Mouse (Mus musculus) small intestine, adult 2 months (tissue): ENCODE measurements around the gene Fanci. TPM values are rescaled to one million over a fixed set of nuclear protein-coding genes. Genes with fewer than 3 reads are reported as not detected.

Experiments used
- H3K27ac ChIP-seq: fragments of 200-500 bp; 2 replicates; pipeline ENCODE4 v1.5.1; 2012; ENCODE audit warnings: low read depth, low read length, control low read depth, inconsistent platforms; ENCODE audit not compliant: insufficient read depth
- H3K27me3 ChIP-seq: fragments of 200-500 bp; 2 replicates; pipeline ENCODE4 v1.6.1; 2012; ENCODE audit warnings: mild to moderate bottlenecking, moderate library complexity, low read length, inconsistent platforms; ENCODE audit not compliant: control insufficient read depth, insufficient read depth
- H3K36me3 ChIP-seq: fragments of 200-500 bp; 2 replicates; pipeline ENCODE4 v1.6.1; 2012; ENCODE audit warnings: mild to moderate bottlenecking, low read length, control low read depth, inconsistent platforms; ENCODE audit not compliant: control insufficient read depth, insufficient read depth
- H3K4me1 ChIP-seq: fragments of 200-500 bp; 2 replicates; pipeline ENCODE4 v1.6.1; 2012; ENCODE audit warnings: low read length, inconsistent platforms, mixed read lengths; ENCODE audit not compliant: control insufficient read depth, insufficient read depth, insufficient read length
- H3K4me3 ChIP-seq: fragments of 200-500 bp; 2 replicates; pipeline ENCODE4 v1.5.1; 2012; ENCODE audit warnings: low read depth, mild to moderate bottlenecking, control low read depth, inconsistent platforms, low read length, moderate library complexity
- CTCF ChIP-seq: fragments of 200-500 bp; IDR thresholded peaks from 2 replicates; pipeline ENCODE4 v1.5.1; 2012; ENCODE audit warnings: low read depth, mild to moderate bottlenecking, control low read depth, inconsistent platforms, low read length, moderate library complexity, mixed read lengths; ENCODE audit not compliant: insufficient replicate concordance, insufficient read length; ENCODE audit errors: extremely low read depth
- POLR2A ChIP-seq: fragments of 200-500 bp; IDR thresholded peaks from 2 replicates; pipeline ENCODE4 v1.6.1; 2012; ENCODE audit warnings: low read depth, mild to moderate bottlenecking, control low read depth, inconsistent platforms, low read length, moderate library complexity
- WGBS: fragments of 180-500 bp; shearing (Covaris S2); methylation state at CpG from one replicate; pipeline ENCODE4 v1.1.7; 2018; 5-methylcytosine and 5-hydroxymethylcytosine counted together
- polyA plus RNA-seq: library from polyadenylated mRNA; depleted of rRNA; stranded (reverse); fragments of >200 nt; gene quantifications from 2 replicates; pipeline ENCODE4 v1.2.3, GENCODE M21; 2012

Gene Fanci
- polyA plus RNA-seq, 1 experiment, result 1.8 TPM

GRCm38 (mm10) chr7:79369416-79369815 is 22.3 kb upstream of the Fanci start:
- H3K27ac ChIP-seq, result no peak overlapping the region
- 18% methylated on average over 4 of the region's 4 CpGs for WGBS
- no peaks in the 10 kb centered on the region for H3K27me3 ChIP-seq
- no peaks in the 10 kb centered on the region for H3K4me1 ChIP-seq
- H3K4me3 ChIP-seq, result no peak overlapping the region
- H3K36me3 ChIP-seq, result peaks cover 5% of the 10 kb centered on the region
- no peak for TF ChIP-seq POLR2A
- TF ChIP-seq CTCF, result no peak

GRCm38 (mm10) chr7:79371321-79371879 is 20.3 kb upstream of the Fanci start:
- WGBS, result 19% methylated on average over 10 of the region's 10 CpGs
- no peak overlapping the region for H3K27ac ChIP-seq
- TF ChIP-seq CTCF (peak; percentile 86), POLR2A (0 out of 2 replicates have a peak, but pooled peaks have one; percentile 26)
- H3K27me3 ChIP-seq, result no peaks in the 10 kb centered on the region
- H3K4me1 ChIP-seq, result no peaks in the 10 kb centered on the region
- no peak overlapping the region for H3K4me3 ChIP-seq
- H3K36me3 ChIP-seq, result no peaks in the 10 kb centered on the region

GRCm38 (mm10) chr7:79374017-79374416 is 17.7 kb upstream of the Fanci start:
- TF ChIP-seq CTCF (no peak), POLR2A (no peak)
- Histone ChIP-seq H3K27me3 (no peaks in the 10 kb centered on the region), H3K27ac (no peak overlapping the region), H3K36me3 (no peaks in the 10 kb centered on the region), H3K4me1 (no peaks in the 10 kb centered on the region), H3K4me3 (no peak overlapping the region)

GRCm38 (mm10) chr7:79375594-79375993 is 16.1 kb upstream of the Fanci start:
- Histone ChIP-seq H3K27me3 (no peaks in the 10 kb centered on the region; the same call in 1 of the 2 replicates), H3K36me3 (no peaks in the 10 kb centered on the region), H3K4me1 (no peaks in the 10 kb centered on the region), H3K27ac (no peak overlapping the region), H3K4me3 (no peak overlapping the region)
- TF ChIP-seq POLR2A (no peak), CTCF (no peak)
- 77% methylated on average over 5 of the region's 5 CpGs for WGBS

GRCm38 (mm10) chr7:79376516-79377275 is 15.0 kb upstream of the Fanci start:
- no peaks in the 10 kb centered on the region; the same call in 1 of the 2 replicates for H3K27me3 ChIP-seq
- 72% methylated on average over 10 of the region's 10 CpGs for WGBS
- TF ChIP-seq CTCF, result no peak
- no peak for TF ChIP-seq POLR2A
- H3K4me1 ChIP-seq, result no peaks in the 10 kb centered on the region
- no peak overlapping the region for H3K27ac ChIP-seq
- H3K36me3 ChIP-seq, result no peaks in the 10 kb centered on the region
- no peak overlapping the region for H3K4me3 ChIP-seq

- Histone ChIP-seq H3K36me3 (no peaks in the 10 kb centered on the region), H3K4me1 (no peaks in the 10 kb centered on the region; the same call in 1 of the 2 replicates), H3K27ac (no peak within 1 kb of the TSS), H3K4me3 (no peak within 1 kb of the TSS), H3K27me3 (no peaks in the 10 kb centered on the region)
- 74% methylated on average over 16 of the region's 16 CpGs for WGBS
- TF ChIP-seq CTCF, result no peak
- TF ChIP-seq POLR2A, result no peak
These were observed 5.2 kb upstream of the Fanci start, which contains the start of gene Rlbp1 for GRCm38 (mm10) chr7:79386422-79387133. TSS of gene Rlbp1 (minus strand) at chr7:79387048.

- no peaks in the 10 kb centered on the region; the same call in 1 of the 2 replicates for H3K4me1 ChIP-seq
- no peak overlapping the region for H3K27ac ChIP-seq
- no peaks in the 10 kb centered on the region for H3K36me3 ChIP-seq
- TF ChIP-seq CTCF (no peak), POLR2A (no peak)
- WGBS, result 72% methylated on average over 8 of the region's 8 CpGs
- H3K4me3 ChIP-seq, result no peak overlapping the region
- H3K27me3 ChIP-seq, result no peaks in the 10 kb centered on the region
These were observed 4.6 kb upstream of the Fanci start for GRCm38 (mm10) chr7:79387140-79387539.
